Mouse (Mus musculus): ENCODE results near the gene Slc12a8.

GRCm38 (mm10) chr16:33676347-33677312, 159.5 kb downstream of the Slc12a8 start:
- TF ChIP-seq POLR2A (IDR thresholded peaks at IDR 0.05; ENCODE audit: borderline replicate concordance, control insufficient read depth, low read depth, low read length) (no peak), CTCF (IDR thresholded peaks at IDR 0.05; ENCODE audit: control insufficient read depth, insufficient read depth, low read length) (no peak)

Measured in bone marrow, adult 2 months (tissue).